Mouse (Mus musculus) limb, embryonic 12.5 days (tissue): Measurements from ENCODE around the gene Tgm2. TPM values are rescaled to one million over a fixed set of nuclear protein-coding genes. Genes with fewer than 3 reads are reported as not detected.
A peak's percentile ranks its signal among the peaks of the same experiment; 100 is the strongest.

Source experiments
- ATAC-seq: fragments of 200-750 bp; cut with Nextera tagmentation; 2 replicates; pipeline ENCODE4 v1.8.0; 2017; ENCODE audit warnings: low read depth, moderate TSS enrichment; ENCODE audit not compliant: insufficient number of reproducible peaks, insufficient read depth, low FRiP score, low TSS enrichment
- H3K27ac ChIP-seq: fragments of 300-500 bp; sonication (generic); 2 replicates; pipeline ENCODE4 v1.5.1; 2016; ENCODE audit warnings: mild to moderate bottlenecking, moderate library complexity
- H3K27me3 ChIP-seq: fragments of 300-500 bp; sonication (generic); 2 replicates; pipeline ENCODE4 v1.6.1; 2016; ENCODE audit warnings: mild to moderate bottlenecking, moderate library complexity
- H3K36me3 ChIP-seq: fragments of 300-500 bp; sonication (generic); 2 replicates; pipeline ENCODE4 v1.6.1; 2016; ENCODE audit warnings: mild to moderate bottlenecking, moderate library complexity
- H3K4me1 ChIP-seq: fragments of 300-500 bp; sonication (generic); replicated peaks from 2 replicates; pipeline ENCODE4 v1.6.1; 2016
- H3K4me2 ChIP-seq: fragments of 300-500 bp; sonication (generic); 2 replicates; pipeline ENCODE4 v1.6.1; 2016; ENCODE audit warnings: mild to moderate bottlenecking, moderate library complexity
- H3K4me3 ChIP-seq: fragments of 300-500 bp; sonication (generic); replicated peaks from 2 replicates; pipeline ENCODE4 v1.5.1; 2016; ENCODE audit warnings: mild to moderate bottlenecking
- H3K9ac ChIP-seq: fragments of 300-500 bp; sonication (generic); replicated peaks from 2 replicates; pipeline ENCODE4 v1.6.1; 2016; ENCODE audit warnings: mild to moderate bottlenecking, moderate library complexity
- H3K9me3 ChIP-seq: fragments of 300-500 bp; sonication (generic); 2 replicates; pipeline ENCODE4 v1.6.1; 2016; ENCODE audit warnings: mild to moderate bottlenecking, moderate library complexity
- WGBS: fragments of 180-500 bp; shearing (Covaris S2); methylation state at CpG from one replicate; pipeline ENCODE4 v1.1.7; 2016; 5-methylcytosine and 5-hydroxymethylcytosine counted together
- polyA plus RNA-seq: library from polyadenylated mRNA; unstranded; fragments of >200 nt; fragmentation: Nextera tagmentation; extraction: Ambion mirVana; gene quantifications from 2 replicates; pipeline ENCODE4 v1.2.1, GENCODE M21; 2016

Gene Tgm2
- polyA plus RNA-seq = 2.6 and 3.4 TPM in 2 replicates

DNA sequence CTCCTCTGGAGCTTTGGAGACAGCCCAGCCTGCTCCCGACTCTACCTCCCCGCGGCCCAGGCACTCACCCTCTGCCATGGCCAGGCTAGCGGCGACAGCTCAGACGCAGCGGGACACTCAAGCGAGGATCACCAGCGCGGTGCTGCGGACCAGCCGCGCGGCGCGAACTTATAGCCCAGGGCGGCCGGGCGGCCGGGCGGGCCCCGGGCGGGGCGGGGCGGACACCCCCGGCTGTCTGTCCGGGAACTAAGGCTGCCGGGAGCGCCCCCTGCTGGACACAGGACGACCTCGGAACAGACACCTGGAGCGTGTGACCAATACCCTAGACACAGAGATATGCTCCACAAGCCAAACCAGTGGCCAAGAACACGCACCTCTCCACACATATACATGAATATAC lies at the start of gene Tgm2:
TSS of gene Tgm2 (minus strand) at position 214 of the 400 bp plus-strand sequence.
- peak within 1 kb of the TSS; percentile 40 for H3K4me3 ChIP-seq
- peaks cover 47% of the 10 kb centered on the region for H3K27me3 ChIP-seq
- under 1% methylated on average over 27 of the region's 33 CpGs for WGBS
- H3K36me3 ChIP-seq = no peaks in the 10 kb centered on the region
- ATAC-seq = no peak; the same call in 1 of the 2 replicates
- H3K4me1 ChIP-seq = peaks cover 18% of the 10 kb centered on the region
- peak within 1 kb of the TSS; percentile 66 for H3K4me2 ChIP-seq
- H3K9me3 ChIP-seq = 0 out of 2 replicates have a peak, but pooled peaks cover 5% of the 10 kb centered on the region
- H3K9ac ChIP-seq = peak within 1 kb of the TSS; percentile 57
- H3K27ac ChIP-seq = no peak within 1 kb of the TSS

DNA sequence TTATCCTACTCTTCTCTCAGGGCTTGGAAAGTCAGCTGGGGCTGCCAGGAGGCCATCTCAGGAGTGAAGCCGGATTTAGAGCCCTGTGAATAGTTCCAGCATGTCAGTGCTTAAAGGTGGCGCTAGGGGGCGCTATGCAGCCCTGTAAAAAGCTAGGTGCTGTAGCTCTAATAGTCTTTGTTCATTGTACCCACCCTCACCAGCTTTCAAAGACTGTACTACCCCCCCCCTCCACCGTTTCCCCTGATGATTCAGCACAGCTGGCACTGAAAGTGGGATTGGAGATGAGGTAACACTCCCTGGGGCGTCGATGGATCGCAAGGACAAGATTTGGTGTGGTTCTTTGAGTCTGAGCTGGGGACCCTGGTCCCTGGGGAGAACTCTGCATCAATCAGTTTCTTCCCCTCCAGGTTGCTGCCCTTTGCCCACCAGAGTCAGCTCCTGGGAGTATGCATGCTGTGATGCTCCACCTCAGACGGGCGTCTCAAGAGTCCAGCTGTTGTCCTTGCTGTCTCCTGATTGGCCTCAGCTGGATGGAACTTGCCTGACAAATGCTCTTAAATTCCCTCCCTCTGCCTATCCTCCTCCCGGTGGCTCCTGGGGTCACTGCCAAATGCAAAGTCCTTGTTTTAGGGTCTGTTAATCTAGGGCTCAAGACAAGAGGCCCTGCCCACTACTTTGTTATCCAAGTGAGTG lies 48.9 kb upstream of the Tgm2 start:
- H3K27ac ChIP-seq = no peak overlapping the region
- no peaks in the 10 kb centered on the region for H3K9me3 ChIP-seq
- WGBS = 14% methylated on average over 10 of the region's 10 CpGs
- H3K9ac ChIP-seq = no peak overlapping the region
- peaks cover 15% of the 10 kb centered on the region for H3K36me3 ChIP-seq
- no peaks in the 10 kb centered on the region for H3K27me3 ChIP-seq
- no peak for ATAC-seq
- H3K4me2 ChIP-seq = no peak overlapping the region
- no peak overlapping the region for H3K4me3 ChIP-seq
- peaks cover 18% of the 10 kb centered on the region for H3K4me1 ChIP-seq

DNA sequence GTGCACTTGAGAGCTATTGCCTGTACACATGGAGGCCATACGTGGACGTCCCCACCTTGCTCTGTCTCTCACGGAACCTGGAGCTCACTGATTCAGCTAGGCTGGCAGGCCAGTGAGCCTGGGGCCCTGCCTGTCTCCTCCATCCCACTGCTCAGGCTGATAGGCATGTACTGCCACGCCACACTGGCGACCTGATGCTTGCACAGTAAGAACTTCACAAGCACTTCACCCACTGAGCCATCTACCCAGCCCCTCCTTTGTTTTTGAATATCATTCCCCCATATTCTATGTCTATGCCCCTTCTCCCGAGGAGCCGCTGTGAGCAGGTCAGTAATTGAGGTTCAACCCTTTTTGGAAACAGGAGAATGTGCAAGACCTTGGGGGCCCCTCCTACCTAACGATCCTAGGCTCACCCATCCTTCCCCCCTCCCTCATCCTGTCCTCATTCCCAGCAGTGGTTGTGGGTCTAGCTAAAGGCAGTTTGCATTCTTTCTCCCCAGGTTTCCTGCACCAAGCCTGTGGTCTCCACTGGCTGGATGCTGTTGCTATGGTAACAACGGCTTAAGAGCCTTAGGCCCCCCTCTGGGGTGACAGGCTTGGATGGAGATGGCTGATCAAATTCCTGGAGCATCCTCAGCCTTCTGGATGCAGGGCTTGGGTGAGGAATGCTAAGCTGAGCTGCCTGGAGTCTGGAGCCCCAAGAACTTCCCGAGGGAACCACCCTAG lies 47.5 kb upstream of the Tgm2 start:
- Histone ChIP-seq H3K9me3 (no peaks in the 10 kb centered on the region), H3K36me3 (peaks cover 1% of the 10 kb centered on the region; the same call in 1 of the 2 replicates), H3K9ac (no peak overlapping the region), H3K27ac (no peak overlapping the region), H3K4me1 (peaks cover 18% of the 10 kb centered on the region), H3K4me2 (no peak overlapping the region), H3K4me3 (no peak overlapping the region), H3K27me3 (no peaks in the 10 kb centered on the region)
- ATAC-seq = no peak
- whole genome bisulfite sequencing = 40% methylated on average over 10 of the region's 10 CpGs

DNA sequence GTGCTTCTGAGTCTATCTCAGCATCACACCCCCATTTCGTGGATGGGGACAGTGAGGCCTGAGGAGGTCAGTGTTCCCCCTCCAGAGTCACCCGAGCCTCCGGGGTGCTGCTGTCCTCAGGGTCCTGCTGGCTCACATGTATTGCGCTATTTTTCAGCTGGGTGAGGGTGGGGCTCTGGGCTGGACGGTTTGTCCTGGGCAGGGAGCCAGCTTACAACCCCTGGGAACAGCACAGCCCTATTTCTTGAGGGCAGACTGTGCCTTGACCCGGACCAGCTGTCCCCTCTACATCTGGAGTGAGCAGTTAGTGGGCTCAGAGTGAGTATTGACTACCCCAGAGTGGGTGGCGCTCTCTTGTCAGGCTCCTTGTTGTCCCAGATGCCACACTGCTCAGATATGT lies 44.9 kb upstream of the Tgm2 start:
- WGBS = 70% methylated on average over 7 of the region's 7 CpGs
- no peak for ATAC-seq

DNA sequence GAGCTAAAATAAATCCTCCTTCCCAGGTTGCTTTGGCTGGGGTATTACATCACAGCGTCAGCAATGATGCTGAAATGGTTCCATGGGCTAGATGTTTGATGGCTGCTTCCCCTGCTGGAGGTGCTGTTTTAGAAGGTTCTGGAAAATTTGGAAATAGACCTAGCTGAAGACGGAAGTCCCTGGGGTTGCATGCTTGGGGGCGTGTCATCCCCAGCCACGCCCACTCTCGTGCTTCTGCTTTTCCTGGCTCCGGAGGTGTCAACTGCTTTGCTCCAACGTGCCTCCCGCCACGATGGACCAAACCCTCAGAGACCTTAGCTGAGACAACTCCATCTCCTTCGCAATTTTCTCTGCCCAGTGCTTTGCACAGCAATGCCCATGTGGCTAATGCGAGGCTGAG lies 43.2 kb upstream of the Tgm2 start:
- no peaks in the 10 kb centered on the region for H3K27me3 ChIP-seq
- no peaks in the 10 kb centered on the region for H3K36me3 ChIP-seq
- peaks cover 28% of the 10 kb centered on the region for H3K4me1 ChIP-seq
- no peaks in the 10 kb centered on the region for H3K9me3 ChIP-seq
- H3K4me2 ChIP-seq = no peak overlapping the region
- H3K27ac ChIP-seq = no peak overlapping the region
- no peak overlapping the region for H3K4me3 ChIP-seq
- no peak for ATAC-seq
- no peak overlapping the region for H3K9ac ChIP-seq
- 70% methylated on average over 11 of the region's 11 CpGs for WGBS

More for the DNA sequence above, 44.9 kb upstream of the Tgm2 start:
- peaks cover 28% of the 10 kb centered on the region for H3K4me1 ChIP-seq
- H3K4me3 ChIP-seq = no peak overlapping the region
- no peak overlapping the region for H3K9ac ChIP-seq
- H3K36me3 ChIP-seq = no peaks in the 10 kb centered on the region
- H3K27ac ChIP-seq = no peak overlapping the region
- no peaks in the 10 kb centered on the region for H3K9me3 ChIP-seq
- H3K27me3 ChIP-seq = no peaks in the 10 kb centered on the region
- H3K4me2 ChIP-seq = no peak overlapping the region

DNA sequence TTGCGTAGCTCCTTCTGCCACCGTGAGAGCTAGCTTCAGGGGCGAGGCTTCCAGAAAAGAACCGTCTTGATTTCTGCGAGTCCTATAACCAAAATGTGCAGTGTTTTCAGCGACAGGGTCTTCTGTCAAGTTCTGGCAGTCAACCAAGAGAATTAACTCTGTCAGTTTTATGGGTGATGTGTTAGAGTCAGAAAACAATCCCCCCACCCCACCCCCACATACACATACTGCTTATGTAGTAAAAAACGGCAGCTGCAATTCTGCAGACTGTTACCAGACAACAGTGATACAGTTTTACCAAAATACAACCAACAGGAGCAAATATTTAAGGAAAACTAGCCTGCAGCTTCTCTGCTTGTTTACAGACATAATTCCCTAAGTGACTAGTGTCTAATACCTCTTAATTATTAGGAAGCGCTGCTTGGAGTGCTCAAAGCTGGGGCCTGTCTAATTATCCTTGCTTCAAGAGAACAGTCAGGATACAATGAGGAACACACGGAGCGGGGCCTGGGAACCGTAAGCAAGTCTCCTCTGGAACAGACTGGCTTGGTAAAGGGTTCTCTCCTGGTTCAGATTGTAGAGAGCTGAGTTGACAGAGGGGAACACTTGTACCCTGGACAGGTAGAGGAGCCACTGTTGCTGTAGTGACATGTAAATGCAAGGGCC lies 40.1 kb upstream of the Tgm2 start:
- ATAC-seq = no peak
- H3K4me1 ChIP-seq = peaks cover 12% of the 10 kb centered on the region
- 49% methylated on average over 11 of the region's 11 CpGs for WGBS

DNA sequence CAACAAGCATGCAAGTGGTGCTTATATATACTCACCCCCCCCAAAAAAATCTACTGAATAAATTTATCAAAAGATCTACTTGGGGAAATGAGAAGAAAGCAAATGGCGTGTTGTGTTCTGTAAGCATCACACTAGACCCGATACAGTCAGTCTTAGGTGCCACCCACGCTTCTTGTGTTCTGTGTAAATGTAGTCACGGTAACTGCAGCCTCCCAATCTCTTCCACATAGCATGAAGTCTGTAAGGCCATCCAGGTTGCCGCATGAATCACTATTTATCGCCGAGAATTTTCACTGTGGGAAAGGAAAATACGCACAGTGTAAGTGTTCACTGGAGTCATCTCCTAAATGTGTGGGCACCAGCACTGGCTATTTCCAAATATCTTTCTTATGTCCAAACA lies 37.0 kb upstream of the Tgm2 start:
- Histone ChIP-seq H3K4me3 (no peak overlapping the region), H3K4me2 (no peak overlapping the region), H3K4me1 (peaks cover 25% of the 10 kb centered on the region), H3K27me3 (peaks cover 6% of the 10 kb centered on the region; the same call in 1 of the 2 replicates), H3K27ac (no peak overlapping the region), H3K9ac (no peak overlapping the region), H3K36me3 (no peaks in the 10 kb centered on the region), H3K9me3 (no peaks in the 10 kb centered on the region)
- no peak for ATAC-seq
- 93% methylated on average over 8 of the region's 8 CpGs for WGBS

More for the DNA sequence above, 40.1 kb upstream of the Tgm2 start:
- H3K9ac ChIP-seq = no peak overlapping the region
- H3K36me3 ChIP-seq = no peaks in the 10 kb centered on the region
- H3K4me3 ChIP-seq = no peak overlapping the region
- H3K27me3 ChIP-seq = no peaks in the 10 kb centered on the region
- H3K4me2 ChIP-seq = no peak overlapping the region
- H3K27ac ChIP-seq = 0 out of 2 replicates have a peak overlapping the region, but pooled peaks have one; percentile 29
- H3K9me3 ChIP-seq = no peaks in the 10 kb centered on the region

DNA sequence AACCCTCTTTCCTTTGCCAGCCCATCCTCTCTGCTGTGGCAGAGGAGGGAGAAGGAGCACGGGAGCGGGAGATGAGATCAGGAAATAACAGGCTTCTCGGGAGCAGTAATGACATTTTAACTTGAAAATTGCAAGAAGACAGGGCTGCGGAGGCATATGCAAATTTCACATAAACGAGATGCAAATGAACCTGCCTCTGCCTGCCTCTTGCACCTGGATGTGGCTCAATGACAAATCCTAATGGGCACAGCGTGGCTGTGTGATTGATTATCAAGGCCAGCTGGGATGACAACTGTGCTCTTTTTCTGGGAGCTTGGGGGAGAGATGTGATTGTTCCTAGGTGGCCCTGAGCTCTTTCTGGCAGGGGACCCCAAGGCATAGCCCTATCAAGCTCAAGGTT lies 35.7 kb upstream of the Tgm2 start:
- WGBS = 52% methylated on average over 6 of the region's 6 CpGs
- Histone ChIP-seq H3K27ac (no peak overlapping the region), H3K36me3 (no peaks in the 10 kb centered on the region), H3K27me3 (peaks cover 11% of the 10 kb centered on the region; the same call in 1 of the 2 replicates), H3K4me3 (no peak overlapping the region), H3K4me2 (no peak overlapping the region), H3K4me1 (peaks cover 23% of the 10 kb centered on the region), H3K9me3 (no peaks in the 10 kb centered on the region), H3K9ac (no peak overlapping the region)
- ATAC-seq = no peak

DNA sequence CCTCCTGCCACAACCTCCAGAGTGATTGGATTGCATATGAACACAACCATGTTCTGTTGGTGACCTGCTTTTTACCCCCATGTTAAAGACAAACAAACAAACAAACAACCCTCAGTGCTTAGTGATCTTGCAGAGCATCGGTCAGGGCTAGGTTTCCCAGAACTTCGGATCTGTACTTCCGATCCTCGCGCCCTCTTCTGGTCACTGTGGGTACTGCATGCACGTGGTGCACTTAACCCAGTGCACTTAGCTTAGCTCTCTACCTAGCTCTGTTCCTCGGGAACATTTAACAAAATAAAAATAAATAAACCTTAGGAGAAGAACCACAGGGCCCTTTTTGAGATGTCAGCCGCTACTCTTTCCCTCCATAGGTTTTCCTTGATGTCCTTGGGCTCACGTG lies 34.6 kb upstream of the Tgm2 start:
- H3K4me2 ChIP-seq = no peak overlapping the region
- no peak overlapping the region for H3K27ac ChIP-seq
- no peak overlapping the region for H3K4me3 ChIP-seq
- H3K4me1 ChIP-seq = peaks cover 13% of the 10 kb centered on the region
- H3K27me3 ChIP-seq = peaks cover 11% of the 10 kb centered on the region; the same call in 1 of the 2 replicates
- H3K9ac ChIP-seq = no peak overlapping the region
- H3K9me3 ChIP-seq = no peaks in the 10 kb centered on the region
- WGBS = 41% methylated on average over 9 of the region's 9 CpGs
- no peaks in the 10 kb centered on the region for H3K36me3 ChIP-seq
- no peak for ATAC-seq

DNA sequence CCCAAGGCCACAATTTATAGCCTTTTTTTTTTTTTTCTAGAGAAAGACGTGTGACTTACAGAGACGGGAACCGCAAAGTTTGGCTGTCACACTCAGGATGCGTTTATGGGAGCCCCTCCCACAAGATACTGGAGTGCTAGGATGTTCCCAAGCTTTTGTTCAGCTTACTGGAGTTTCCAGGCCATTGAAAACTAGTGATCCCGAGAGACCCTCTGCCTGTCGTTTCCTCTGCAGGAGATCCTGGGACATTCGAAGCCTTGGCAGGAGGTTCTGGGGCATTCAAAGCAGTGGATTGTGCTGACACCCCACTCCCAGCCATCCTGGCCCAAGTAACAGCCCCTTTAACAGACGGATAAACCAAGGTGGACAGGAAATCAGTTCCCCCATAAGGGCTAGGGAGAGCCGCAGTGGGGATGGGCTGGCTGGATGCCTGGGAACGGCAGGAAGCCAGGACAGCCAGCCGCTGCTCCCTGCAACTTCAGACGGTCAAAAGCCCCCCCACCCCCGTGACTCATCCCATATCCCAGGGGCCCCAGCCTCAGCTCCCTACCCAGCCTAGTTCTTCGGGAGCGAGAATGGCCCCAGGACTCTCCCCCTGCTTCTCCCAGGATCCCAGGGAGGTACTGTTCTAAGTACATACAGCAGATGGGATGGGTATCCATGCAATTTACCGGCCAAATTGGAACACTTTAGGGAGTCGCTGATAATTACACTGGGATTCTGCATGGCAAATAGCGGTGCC lies 33.3 kb upstream of the Tgm2 start:
- Histone ChIP-seq H3K36me3 (no peaks in the 10 kb centered on the region), H3K27me3 (peaks cover 11% of the 10 kb centered on the region; the same call in 1 of the 2 replicates), H3K9me3 (no peaks in the 10 kb centered on the region), H3K4me2 (peak overlapping the region; percentile 54), H3K27ac (no peak overlapping the region), H3K9ac (peak overlapping the region; percentile 38), H3K4me1 (peaks cover 13% of the 10 kb centered on the region), H3K4me3 (peak overlapping the region; percentile 29)
- no peak for ATAC-seq
- WGBS = 27% methylated on average over 18 of the region's 18 CpGs
